Mouse (Mus musculus): ENCODE results near the gene Spc24.

Spc24 gene

GRCm38 (mm10) chr9:21715298-21715697 is 44.8 kb downstream of the Spc24 start:
- DNase-seq (ENCODE audit: extremely low spot score) = no peak

GRCm38 (mm10) chr9:21709340-21709739 is 50.8 kb downstream of the Spc24 start:
- DNase-seq (ENCODE audit: extremely low spot score) = no peak

GRCm38 (mm10) chr9:21706586-21707265 is 53.4 kb downstream of the Spc24 start:
- no peak for DNase-seq (ENCODE audit: extremely low spot score)

GRCm38 (mm10) chr9:21706085-21706484 is 54.0 kb downstream of the Spc24 start:
- DNase-seq (ENCODE audit: extremely low spot score) = no peak

All from embryo, embryonic 9.5 days (tissue).